Mouse (Mus musculus) ES-E14 (cell line): ENCODE measurements around the gene Pigx. TPM values are rescaled to one million over a fixed set of nuclear protein-coding genes. Genes with fewer than 3 reads are reported as not detected.

Source experiments
- DNase-seq: peaks from one replicate; pipeline ENCODE4 v3.0.0-alpha.2; 2013; ENCODE audit warnings: low read depth, low spot score
- H3K27ac ChIP-seq: 2 replicates; pipeline ENCODE4 v1.5.1; 2012; ENCODE audit warnings: low read depth, mild to moderate bottlenecking, low read length, moderate library complexity, mixed read lengths; ENCODE audit not compliant: poor library complexity, insufficient read depth, severe bottlenecking
- H3K36me3 ChIP-seq: 2 replicates; pipeline ENCODE4 v1.6.1; 2012; ENCODE audit warnings: mild to moderate bottlenecking, low read length, moderate library complexity, mixed read lengths; ENCODE audit not compliant: control insufficient read depth, poor library complexity, insufficient read depth, severe bottlenecking
- H3K4me1 ChIP-seq, 2 experiments: fragments of 150-350 bp in 1 of 2; sonication (generic) in 1 of 2; 2 replicates each; pipeline ENCODE4 v1.6.1; 2012; ENCODE audit warnings: low read length in 2 of 2, mild to moderate bottlenecking in 1 of 2, mixed read lengths in 1 of 2; ENCODE audit not compliant: control insufficient read depth in 2 of 2, insufficient read depth in 2 of 2, poor library complexity in 1 of 2
- H3K4me3 ChIP-seq, 2 experiments: fragments of 150-350 bp in 1 of 2; sonication (generic) in 1 of 2; 2 replicates each; pipeline ENCODE4 v1.5.1; 2012; ENCODE audit warnings: low read length in 2 of 2, low read depth in 1 of 2, mild to moderate bottlenecking in 1 of 2, mixed read lengths in 1 of 2; ENCODE audit not compliant: insufficient read depth in 1 of 2, poor library complexity in 1 of 2, severe bottlenecking in 1 of 2
- H3K9ac ChIP-seq: 2 replicates; pipeline ENCODE4 v1.6.1; 2012; ENCODE audit warnings: low read depth, mild to moderate bottlenecking, low read length, mixed read lengths; ENCODE audit not compliant: poor library complexity, insufficient read depth, severe bottlenecking
- H3K9me3 ChIP-seq: fragments of 150-350 bp; sonication (generic); 2 replicates; pipeline ENCODE4 v1.6.1; 2012; ENCODE audit warnings: low read depth, mild to moderate bottlenecking, low read length; ENCODE audit not compliant: control insufficient read depth, insufficient read depth
- CHD2 ChIP-seq: IDR thresholded peaks from 2 replicates; pipeline ENCODE4 v1.6.1; 2014; ENCODE audit warnings: mild to moderate bottlenecking, low read depth, low read length, inconsistent platforms
- HCFC1 ChIP-seq: IDR thresholded peaks from 2 replicates; pipeline ENCODE4 v1.6.1; 2012; ENCODE audit warnings: low read length, inconsistent platforms, borderline replicate concordance; ENCODE audit not compliant: insufficient read depth
- MAFK ChIP-seq: IDR thresholded peaks from 2 replicates; pipeline ENCODE4 v1.6.1; 2014; ENCODE audit warnings: mild to moderate bottlenecking, low read depth, low read length, inconsistent platforms; ENCODE audit not compliant: insufficient read depth
- ZC3H11A ChIP-seq: IDR thresholded peaks from 2 replicates; pipeline ENCODE4 v1.6.1; 2012; ENCODE audit warnings: low read depth, mild to moderate bottlenecking, inconsistent platforms, low read length, borderline replicate concordance
- ZNF384 ChIP-seq: IDR thresholded peaks from 2 replicates; pipeline ENCODE4 v1.6.1; 2012; ENCODE audit warnings: low read depth, low read length, inconsistent platforms
- in situ Hi-C, 2 experiments: fragments of 600-800 bp; cut with MboI; formaldehyde crosslinking; loops; one replicate each; pipeline ENCODE4 v1.15.1; 2025; ENCODE audit warnings: low sequenced_read_pairs in 2 of 2, inconsistent platforms in 1 of 2; ENCODE audit not compliant: unreplicated experiment in 2 of 2
- total RNA-seq: library from RNA; depleted of rRNA; stranded (reverse); fragments of 300-350 nt; gene quantifications from 2 replicates; pipeline ENCODE4 v1.2.3, GENCODE M21; 2012

Gene Pigx
- total RNA-seq, 1 experiment = 59.5 TPM

GRCm38 (mm10) chr16:32124020-32124419 lies 24.5 kb upstream of the Pigx start:
- no peak for DNase-seq
- Histone ChIP-seq H3K4me3 (no peak overlapping the region), H3K36me3 (no peaks in the 10 kb centered on the region), H3K9ac (no peak overlapping the region), H3K4me1 (peaks cover 2 to 13% of the 10 kb centered on the region in 2 experiments; a peak in 3 of 4 replicates), H3K27ac (peak overlapping the region; percentile 68; the same call in 1 of the 2 replicates), H3K9me3 (no peaks in the 10 kb centered on the region)
- in situ Hi-C loops = no loop called here
- TF ChIP-seq ZNF384 (no peak), ZC3H11A (no peak), CHD2 (no peak), HCFC1 (no peak), MAFK (no peak)

- peaks cover 2 to 13% of the 10 kb centered on the region in 2 experiments; a peak in 1 of 4 replicates for H3K4me1 ChIP-seq
- H3K36me3 ChIP-seq = no peaks in the 10 kb centered on the region
- no peak overlapping the region for H3K4me3 ChIP-seq
- no peak overlapping the region for H3K9ac ChIP-seq
- no peaks in the 10 kb centered on the region for H3K9me3 ChIP-seq
- in situ Hi-C loops = no loop called here
- no peak overlapping the region for H3K27ac ChIP-seq
- TF ChIP-seq ZNF384 (no peak), MAFK (peak; percentile 59; the same call in 1 of the 2 replicates), ZC3H11A (no peak), CHD2 (no peak), HCFC1 (no peak)
- no peak for DNase-seq
Observed at GRCm38 (mm10) chr16:32120454-32120853, 20.9 kb upstream of the Pigx start.

GRCm38 (mm10) chr16:32116186-32116585 lies 16.6 kb upstream of the Pigx start:
- peaks cover 0 to 12% of the 10 kb centered on the region in 2 experiments; a peak in 1 of 4 replicates for H3K4me1 ChIP-seq
- no peaks in the 10 kb centered on the region for H3K9me3 ChIP-seq
- DNase-seq = no peak
- no peak overlapping the region for H3K27ac ChIP-seq
- in situ Hi-C loops = no loop called here
- TF ChIP-seq MAFK (no peak), HCFC1 (no peak), ZNF384 (no peak)
- no peak overlapping the region for H3K4me3 ChIP-seq
- H3K36me3 ChIP-seq = no peaks in the 10 kb centered on the region
- no peak overlapping the region for H3K9ac ChIP-seq

- no peaks in the 10 kb centered on the region for H3K9me3 ChIP-seq
- in situ Hi-C loops = no loop called here
- H3K4me3 ChIP-seq = no peak overlapping the region
- H3K36me3 ChIP-seq = no peaks in the 10 kb centered on the region
- no peak for DNase-seq
- H3K4me1 ChIP-seq = peaks cover 0 to 12% of the 10 kb centered on the region in 2 experiments; a peak in 1 of 4 replicates
- TF ChIP-seq ZC3H11A = no peak
- TF ChIP-seq CHD2 = no peak
- TF ChIP-seq MAFK = no peak
- no peak for TF ChIP-seq ZNF384
- no peak for TF ChIP-seq HCFC1
- no peak overlapping the region for H3K27ac ChIP-seq
- no peak overlapping the region for H3K9ac ChIP-seq
Observed at GRCm38 (mm10) chr16:32115781-32116180, 16.2 kb upstream of the Pigx start.
